Mouse (Mus musculus): ENCODE measurements around the gene 4930595M18Rik.

DNA sequence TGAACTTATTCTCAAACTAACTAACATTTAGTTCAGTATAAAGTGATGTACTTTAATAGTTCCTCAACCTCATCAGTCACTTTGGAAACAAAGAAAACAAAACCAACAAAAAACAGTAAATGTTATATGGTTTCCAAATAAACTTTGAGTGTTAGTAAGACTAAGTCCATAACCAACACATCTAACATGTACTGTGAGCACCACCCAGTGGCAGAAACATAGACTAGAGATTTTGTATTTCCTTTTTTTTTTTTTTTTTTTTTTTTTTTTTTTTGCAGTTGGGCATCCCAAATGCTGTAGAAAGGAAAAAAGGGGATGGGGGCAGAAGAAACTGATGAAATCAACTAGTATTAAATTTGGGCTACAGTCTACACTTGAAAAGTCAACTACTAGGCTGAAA, 14.6 kb upstream of the 4930595M18Rik start:
- no peak for TF ChIP-seq POLR2A (IDR thresholded peaks at IDR 0.05; ENCODE audit: borderline replicate concordance, insufficient read depth, low read length)
- TF ChIP-seq CTCF (IDR thresholded peaks at IDR 0.05; ENCODE audit: borderline replicate concordance, insufficient read depth, low read depth, low read length): no peak
